Mouse (Mus musculus) spleen, adult 12 weeks (tissue): ENCODE data around the gene Klf12.

Source experiments
- DNase-seq: peaks from one replicate; pipeline ENCODE4 v3.0.0; 2022; ENCODE audit warnings: low spot score

The Klf12 gene

DNA sequence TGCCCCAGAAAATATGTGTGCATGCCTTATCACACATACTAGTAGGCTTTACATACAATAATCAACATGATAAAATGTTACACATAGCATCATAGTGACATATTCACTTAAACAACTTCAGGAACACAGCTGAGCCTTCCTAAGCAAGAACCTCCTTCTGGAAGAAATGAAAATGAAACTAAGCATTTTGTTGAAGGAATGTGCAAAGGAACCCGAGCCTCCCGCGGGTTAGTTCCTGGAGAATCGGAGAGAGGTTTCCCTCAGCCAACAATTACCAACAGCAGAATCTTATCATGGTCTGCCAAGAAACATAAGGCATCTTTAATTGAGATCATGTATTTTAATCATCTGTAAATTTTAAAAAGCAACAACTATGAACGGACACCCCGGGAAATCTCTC lies 257.8 kb downstream of the Klf12 start:
- DNase-seq, result no peak

DNA sequence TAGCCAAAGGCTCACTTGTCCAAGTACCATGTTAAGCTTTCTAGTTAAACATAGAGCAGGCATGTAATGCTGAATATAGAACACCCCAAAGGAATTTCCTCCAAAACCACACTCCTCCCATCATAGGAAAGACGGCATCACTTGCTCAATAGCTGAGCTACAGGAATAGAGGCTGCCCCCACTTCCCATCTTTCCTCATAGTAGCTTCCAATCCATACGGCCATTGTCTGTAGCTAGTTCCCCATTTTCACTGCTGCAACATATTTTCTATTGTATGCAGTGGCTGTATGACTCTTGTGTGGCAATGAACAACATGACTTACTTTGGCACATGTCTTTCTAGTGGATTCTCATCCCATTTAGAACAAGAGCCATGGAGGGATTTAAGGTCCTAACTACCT lies 267.3 kb downstream of the Klf12 start:
- no peak for DNase-seq

DNA sequence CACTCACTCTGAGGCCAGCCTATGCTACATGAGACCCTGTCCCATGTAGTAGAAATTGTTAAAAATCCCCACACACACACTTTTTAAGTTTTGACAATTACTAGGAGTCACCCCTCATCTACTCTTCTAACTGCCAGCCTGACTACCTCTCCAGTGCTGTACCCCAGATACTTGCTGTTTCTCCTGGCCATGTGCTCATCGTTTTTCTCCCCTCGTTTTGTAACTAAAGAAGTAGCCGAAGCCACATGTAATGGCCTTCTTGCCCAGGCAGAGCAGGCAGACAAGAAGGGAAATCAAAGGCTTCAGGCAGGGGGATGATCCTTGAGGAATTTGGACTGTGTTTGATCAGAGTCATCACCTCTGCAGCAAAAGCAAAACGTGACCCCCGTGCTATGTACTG lies 274.0 kb downstream of the Klf12 start:
- no peak for DNase-seq

DNA sequence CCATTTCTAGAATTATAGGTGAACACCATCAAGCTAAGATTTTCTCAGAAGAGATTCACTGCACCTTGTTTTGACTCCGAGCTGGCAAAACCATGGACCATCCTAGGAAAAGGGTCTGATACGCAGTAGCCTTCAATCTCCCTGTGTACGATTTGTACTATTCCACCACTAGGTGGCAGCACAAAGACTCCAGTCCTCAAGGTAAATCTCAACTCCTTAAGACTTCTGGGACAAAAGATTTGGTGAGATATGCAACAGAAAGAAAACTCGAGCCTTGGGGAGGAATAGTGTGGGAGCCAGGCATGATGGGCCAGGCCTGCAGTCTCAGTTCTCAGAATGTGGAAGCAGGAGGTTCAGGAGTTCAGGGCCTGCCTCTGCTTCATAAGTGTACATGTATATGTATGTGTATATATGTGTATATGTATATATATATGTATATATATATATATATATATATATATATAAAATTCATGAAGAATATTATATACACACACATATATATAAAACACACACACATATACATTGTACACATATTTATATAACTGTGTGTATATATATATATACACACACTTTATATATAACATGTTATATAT lies 274.6 kb downstream of the Klf12 start:
- no peak for DNase-seq

DNA sequence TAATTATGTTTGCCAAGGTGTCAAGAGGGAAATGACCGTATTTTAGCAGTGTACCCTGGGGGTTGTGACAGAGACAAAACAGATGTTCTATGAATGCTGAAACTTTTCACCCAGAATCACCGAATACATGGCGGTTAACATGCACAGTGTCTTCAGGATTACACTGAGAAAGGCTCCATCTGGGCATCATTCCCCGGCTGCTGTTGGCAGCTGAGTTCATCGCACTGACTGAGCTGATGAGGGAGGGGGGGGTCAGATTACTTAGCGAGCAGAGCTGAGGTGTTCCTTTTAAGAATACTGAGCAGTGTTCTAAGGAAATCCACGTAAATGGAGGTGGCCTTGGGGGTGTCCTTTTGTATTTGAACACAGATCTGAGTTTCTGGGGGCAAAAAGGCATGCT lies 301.0 kb downstream of the Klf12 start:
- no peak for DNase-seq

DNA sequence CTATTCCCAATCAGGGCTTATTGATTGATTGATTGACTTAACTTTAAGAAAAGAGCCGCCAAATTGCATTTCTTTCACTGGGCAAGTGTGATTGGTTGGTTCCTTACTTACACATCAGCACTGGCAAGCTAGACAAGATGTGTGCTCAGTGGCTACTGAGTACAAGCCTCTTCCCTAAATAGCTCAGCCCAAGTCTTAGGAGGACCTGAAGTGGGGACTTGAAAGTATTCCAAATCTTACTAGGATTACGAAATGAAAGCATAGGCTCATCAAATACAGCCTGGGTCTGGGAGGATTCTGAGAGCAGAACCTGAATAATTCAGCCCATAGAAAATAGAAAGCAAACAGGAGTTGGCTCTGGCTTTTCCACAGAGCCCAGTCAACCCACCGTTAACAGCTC lies 303.3 kb downstream of the Klf12 start:
- DNase-seq, result no peak

DNA sequence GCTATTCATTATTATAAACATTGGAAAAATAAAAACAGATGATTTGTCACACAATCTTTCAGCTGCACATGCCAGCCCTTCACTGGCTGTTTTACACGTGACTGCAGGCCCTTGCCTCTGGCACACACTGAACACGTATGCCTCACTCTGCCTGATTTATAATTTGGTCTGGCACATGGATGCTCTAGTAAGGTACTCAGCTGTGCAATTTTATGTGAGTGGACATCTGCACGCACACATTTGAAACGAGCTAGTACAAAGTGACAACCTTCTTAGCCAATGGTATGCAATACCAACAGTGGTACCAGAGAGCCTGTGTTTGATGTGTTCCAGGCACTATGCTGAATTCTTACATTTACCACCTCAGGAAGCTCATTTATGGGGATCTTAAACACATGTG lies 316.6 kb downstream of the Klf12 start:
- DNase-seq, result no peak

DNA sequence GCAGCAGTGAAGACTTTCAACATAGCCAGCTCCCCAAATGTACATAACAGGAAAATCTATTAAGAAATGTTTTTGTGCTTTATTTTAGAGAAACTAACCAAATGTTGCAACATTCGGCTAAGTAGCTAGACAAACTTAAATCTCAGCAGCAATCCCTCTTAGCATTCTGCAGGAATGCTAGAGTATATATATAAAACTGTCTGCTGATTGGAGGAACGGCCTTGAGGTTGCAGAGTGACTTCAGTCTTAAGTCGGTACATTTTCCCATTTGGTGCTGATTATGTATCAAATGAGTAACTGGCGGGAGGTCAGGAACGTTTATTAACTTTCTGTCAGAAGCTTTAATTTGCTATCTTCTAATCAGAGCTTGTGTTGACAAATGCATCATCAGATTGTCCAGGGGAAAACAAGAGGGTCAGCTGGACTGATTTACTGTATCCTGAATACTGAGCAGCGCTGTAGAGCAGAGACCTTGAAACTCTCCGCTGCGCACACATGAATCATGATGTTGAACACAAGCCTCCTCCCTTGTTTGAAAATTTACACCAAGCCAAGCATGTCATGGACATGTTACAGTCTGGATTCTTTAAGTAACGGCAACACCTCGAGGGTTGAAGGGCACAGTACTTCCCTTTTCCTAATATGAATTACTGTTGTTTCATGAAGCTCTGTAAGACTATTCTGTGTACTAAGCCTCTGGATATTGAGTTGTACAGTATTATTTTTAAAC lies 323.8 kb downstream of the Klf12 start:
- no peak for DNase-seq

DNA sequence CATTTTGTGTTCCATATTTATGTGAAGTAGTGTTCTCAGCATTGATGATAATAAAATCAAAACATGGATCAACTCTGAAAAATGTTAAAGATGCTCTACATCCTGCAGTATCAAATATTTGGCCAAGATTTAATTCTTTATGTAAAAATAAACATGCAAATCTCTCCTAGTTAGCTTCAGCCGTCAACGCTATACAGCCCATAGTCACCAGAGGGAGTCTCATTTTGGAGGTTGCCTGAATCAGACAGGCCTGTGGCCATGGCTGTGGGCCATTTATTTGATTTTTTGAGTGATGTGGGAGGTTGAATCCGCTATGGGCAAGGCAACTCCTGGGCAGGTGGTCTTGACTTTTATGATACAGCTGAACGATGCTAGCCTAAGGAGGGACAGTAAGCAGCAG lies 329.3 kb downstream of the Klf12 start:
- DNase-seq, result no peak

DNA sequence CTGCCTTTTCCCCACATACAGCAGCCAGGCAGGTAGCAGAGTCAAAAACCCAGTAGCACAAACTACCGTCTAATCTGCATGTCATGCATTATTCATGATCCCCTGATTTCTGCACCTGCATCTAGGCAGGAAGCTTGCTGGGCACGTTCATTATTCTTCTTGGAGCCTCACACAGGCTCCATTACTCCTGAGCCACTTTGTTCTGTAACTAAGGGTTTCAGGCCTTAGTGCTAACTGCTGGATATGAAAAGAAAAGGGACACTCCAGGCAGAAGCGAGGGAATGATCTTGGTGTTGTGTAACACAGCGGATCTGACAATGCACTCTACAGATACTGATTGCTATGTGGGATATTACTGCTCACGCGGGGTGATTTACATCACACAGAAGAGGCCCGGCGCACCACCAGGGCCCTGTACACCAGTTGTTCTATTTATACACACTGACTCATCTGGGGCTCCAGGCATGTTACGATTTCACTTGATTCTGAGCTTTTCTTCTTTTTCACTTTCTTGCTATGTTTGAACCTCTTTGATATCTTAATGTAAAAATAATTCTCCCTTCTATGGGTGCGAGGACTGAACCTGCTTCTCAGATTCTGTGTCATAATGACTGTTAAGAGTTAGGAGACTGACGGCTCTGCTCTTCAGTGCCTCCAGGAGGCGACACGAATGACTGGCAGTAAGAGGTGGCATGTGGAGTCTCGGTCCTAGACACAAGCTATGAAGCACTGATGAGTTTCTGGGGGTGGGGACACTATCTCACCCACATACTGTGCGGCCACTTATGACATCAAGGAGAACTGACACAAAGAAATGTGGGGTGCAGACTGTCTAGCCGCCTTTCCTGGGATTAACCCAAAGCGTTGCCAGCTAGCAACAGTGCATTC lies 340.0 kb downstream of the Klf12 start:
- DNase-seq, result no peak

DNA sequence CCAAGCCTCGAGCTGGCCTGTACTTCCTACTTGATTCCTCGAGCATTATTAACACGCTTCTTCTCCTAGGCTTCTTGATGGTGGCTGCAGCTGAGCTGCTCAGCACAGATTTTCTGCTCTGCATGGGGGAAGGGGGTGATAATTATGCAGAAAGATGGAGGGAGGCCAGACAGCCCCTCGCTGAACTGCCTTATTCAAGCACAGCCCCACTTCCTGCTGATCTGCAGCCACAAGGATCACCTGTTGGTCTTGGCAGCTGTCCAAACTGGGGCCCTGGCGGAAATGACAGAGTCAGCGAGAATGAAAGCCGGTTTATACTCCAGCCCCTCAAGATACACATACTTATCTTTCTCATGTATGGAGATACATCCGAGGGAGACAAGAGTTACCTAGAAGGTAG lies 341.3 kb downstream of the Klf12 start:
- DNase-seq, result peak; percentile 2

DNA sequence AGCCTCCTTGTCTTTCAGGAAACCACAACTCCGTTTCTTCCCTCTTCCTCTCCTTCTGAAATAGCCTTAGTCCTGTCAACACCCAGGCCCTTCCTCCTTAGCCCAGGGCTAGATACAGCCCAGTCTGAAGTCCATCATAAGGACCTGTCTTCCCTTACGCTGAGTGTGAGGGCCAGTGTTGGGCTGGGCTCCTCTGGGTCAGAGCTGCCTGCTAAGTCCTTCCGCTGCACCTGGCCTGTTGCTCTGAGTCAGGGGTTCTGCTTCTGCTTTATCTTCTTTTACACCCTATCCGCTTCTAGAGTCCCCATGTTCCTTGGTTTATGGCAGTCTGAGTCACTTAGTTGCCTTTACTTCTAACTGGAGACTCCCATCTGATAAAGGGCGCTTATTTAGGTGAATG lies 351.0 kb downstream of the Klf12 start:
- no peak for DNase-seq

DNA sequence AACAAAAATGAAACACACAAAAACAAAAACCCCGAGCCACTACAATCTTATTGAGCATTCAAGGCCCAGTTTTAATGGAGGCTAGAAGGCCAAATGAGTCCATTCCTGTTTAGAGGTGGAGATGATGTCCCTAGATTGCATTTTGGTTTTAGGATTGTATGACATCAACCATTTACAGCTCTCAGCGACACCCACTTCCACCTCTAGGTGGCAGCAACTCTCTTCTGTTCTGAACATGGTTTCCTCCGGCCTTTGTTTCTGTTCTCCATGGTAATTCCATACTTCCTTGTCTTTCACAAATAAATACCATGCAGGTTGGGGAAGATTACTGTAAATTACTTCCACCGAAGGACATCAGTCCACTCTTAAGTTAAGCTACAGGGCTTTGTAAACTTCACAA lies 352.6 kb downstream of the Klf12 start:
- DNase-seq, result no peak

DNA sequence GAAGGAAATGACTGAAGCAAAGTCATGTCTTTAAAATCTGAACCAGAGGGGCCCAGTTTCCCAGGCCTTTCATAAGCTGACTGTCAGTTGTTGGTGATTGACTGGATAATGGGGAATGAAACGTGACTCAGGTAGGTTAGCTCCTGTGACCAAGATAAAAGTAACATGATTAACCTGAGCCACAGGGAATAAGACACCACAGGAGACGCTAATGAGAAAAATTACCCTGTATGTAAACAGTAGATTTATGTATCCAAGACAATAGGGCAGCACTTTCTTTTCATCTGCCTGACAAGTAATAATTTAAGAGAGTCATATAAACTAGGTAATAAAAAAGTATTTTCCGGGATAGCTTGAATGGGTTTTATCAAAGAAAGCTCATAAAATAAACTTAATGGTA lies 372.6 kb downstream of the Klf12 start:
- no peak for DNase-seq

DNA sequence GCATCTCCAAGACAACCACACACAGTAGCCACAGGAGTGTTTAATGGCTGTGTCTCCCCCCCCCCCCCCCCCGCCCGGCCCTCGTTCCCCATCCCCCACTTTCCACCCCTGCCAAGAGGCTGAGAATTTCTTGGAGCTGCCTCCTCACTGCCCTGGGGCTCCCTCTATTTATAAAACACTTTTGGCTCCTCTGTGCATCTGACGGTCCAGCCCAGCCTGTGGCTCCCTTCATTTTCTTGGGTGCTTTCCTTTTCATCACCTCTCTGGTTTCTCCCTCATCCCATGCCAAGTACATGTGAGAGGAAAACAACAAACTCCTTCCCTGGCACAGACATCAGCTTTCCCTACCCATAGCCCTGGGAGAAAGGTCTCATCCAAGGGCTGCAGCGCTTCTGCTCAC lies 373.6 kb downstream of the Klf12 start:
- DNase-seq, result no peak

DNA sequence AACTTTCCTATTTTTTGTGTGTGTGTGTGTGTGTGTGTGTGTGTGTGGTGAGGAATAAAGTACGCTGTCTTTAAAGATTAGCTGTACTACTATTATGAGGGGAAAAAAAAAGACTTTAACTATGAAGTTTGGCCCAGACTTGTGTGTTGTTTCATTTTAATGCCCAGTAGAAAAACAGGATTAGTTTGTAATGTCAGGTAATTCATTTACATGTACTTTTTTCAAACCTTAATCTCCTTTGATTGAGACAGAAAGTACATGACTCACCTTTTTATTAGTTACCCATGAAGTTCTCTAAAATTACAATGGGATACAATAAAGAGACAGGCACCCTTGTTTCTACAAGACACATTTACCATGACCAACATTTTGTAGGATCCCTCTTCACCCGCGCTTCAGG lies 383.6 kb downstream of the Klf12 start:
- no peak for DNase-seq

DNA sequence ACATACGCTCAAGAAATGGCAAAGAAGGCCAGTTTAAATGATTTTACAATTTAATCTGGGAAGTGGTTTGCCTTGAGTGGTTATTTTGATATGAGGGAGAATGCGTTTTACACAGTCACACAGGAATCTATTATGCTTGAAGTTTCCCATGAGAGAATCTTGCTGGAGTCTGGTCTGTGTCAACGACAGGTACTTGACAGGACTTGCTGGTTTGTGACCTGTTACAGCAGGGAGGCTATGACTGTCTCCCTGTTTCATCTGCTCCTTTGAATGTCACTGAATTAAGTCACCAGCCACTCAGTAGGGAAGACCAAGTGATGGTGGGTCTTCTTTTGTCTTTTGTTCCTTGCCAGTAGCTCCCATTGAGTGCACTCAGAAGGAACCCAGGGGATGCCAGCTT lies 385.6 kb downstream of the Klf12 start:
- no peak for DNase-seq

DNA sequence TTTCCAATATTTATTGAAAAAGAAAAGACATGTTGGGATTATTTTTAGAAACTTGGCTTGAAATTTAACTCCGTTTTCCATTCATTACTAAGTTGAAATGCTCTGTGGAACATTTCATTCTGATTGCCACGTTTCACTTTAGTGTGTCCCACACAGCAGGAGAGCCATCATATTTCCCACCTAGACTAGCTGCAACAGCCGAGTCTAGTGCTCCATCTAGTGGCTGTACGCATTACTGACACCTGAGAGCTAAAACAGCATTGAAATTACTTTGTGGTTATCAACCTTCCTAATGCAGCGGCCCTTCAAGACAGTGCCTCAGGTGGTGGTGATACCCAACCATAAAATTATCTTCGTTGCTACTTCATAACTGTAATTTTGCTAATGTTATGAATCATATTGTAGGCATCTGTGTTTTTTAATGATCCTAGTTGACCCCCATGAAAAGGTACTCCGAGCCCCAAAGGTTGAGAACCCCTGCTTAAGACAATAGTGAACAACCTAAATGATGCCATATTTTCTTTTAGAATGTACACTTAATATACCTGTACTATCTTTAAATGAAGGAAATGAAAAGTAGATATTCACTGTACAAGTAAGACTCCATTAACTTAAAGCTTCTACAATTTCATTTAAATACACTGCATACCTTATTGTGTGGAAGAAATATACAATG lies 389.6 kb downstream of the Klf12 start:
- no peak for DNase-seq

DNA sequence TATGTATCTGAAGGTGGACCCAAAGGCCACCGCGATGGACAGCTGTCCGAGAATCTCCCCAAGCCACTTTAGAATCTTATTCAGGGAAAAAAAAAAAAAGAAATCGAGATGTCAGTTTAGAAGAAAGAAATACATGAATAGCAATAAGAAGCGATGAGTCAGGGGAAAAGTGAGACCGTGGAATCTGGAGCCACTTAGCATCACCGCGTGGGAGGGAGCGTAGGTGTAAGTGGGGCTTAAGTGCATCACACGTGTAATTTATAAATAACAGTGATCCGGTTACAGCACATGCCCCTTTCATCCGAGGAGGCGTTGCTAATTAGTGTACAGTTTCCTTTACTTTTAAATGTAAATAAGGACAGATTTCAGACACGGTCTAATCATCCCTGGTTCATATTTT lies 390.4 kb downstream of the Klf12 start:
- no peak for DNase-seq

DNA sequence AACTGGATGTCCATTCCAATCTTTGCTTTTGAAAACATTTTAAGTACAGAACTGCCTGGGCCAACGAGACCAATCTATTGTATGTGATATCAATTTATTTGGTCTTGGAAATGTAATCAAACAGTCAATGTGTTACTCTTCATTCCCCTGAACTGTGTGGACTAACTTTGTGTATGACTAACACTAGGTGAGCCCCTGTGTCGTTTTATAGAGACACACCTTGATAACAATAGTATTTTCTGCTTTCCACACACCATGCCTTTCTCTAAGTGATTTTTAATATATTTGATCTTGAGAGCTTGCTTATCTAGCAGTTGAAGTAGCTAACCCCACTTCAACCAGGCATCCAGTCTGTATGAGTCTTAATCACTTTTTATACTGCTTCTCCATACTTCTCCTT lies 398.0 kb downstream of the Klf12 start:
- DNase-seq, result no peak

DNA sequence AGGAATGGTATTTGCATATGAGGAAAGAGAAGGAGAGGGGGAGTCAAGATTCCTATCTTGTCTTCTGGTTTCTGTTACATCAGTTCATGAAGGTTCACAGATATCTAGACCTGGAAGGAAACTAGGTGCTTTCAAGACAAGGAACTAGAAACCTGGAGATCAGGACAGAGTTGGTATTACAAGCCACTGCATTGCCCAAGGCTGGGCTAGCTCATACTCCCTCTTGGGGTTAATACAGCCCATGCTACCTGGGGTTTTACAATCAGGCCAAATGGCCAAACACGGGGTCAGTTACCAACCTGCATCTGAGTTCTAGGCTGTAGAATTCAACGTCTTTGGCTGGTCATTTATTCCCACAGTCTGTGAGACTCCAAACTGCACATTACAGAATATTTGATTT lies 398.9 kb downstream of the Klf12 start:
- no peak for DNase-seq

DNA sequence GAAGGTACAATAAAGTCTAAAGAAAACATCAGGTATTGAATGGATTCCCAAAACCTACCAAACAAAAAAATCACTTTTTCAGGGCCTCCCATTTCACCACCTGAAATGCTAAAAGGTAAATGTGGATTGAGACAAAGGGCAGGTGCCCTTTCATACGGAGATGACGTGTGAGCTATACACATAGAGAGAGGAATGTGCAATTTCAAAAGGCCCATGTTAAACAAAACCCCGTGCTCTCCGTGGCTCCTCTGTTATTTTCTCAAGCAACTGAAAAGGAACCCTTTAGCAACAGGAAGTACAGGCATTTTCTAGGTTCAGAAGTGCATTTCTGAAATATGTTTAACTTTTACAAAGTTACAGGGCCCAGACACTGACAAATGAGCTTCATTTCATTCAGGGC lies 399.4 kb downstream of the Klf12 start:
- no peak for DNase-seq
